Mouse (Mus musculus) cortical plate, adult 2 months (tissue): ENCODE data around the gene Pan3.
A peak's percentile ranks its signal among the peaks of the same experiment; 100 is the strongest.

Source experiments
- CTCF ChIP-seq: fragments of 200-500 bp; IDR thresholded peaks from 2 replicates; pipeline ENCODE4 v1.5.1; 2011; ENCODE audit warnings: mild to moderate bottlenecking, control low read depth, low read length; ENCODE audit not compliant: insufficient read depth; ENCODE audit errors: extremely low read depth
- POLR2A ChIP-seq: fragments of 200-500 bp; IDR thresholded peaks from 2 replicates; pipeline ENCODE4 v1.6.1; 2011; ENCODE audit warnings: mild to moderate bottlenecking, low read length, control low read depth; ENCODE audit not compliant: insufficient read depth; ENCODE audit errors: extremely low read depth

- no peak for TF ChIP-seq CTCF
- TF ChIP-seq POLR2A: peak; percentile 83
Observed at GRCm38 (mm10) chr5:147429535-147430305, at the start of gene Pan3.
